Mouse (Mus musculus) liver, embryonic 14 days (tissue): ENCODE measurements around the gene Atg4c. TPM values are rescaled to one million over a fixed set of nuclear protein-coding genes. Genes with fewer than 3 reads are reported as not detected.

Experiments
- polyA plus RNA-seq: library from polyadenylated mRNA; depleted of rRNA; stranded (reverse); fragments of >200 nt; gene quantifications from 2 replicates; pipeline ENCODE4 v1.2.3, GENCODE M21; 2012; rRNA removed

Atg4c gene
- polyA plus RNA-seq: 1.9 and 2.4 TPM in 2 replicates

GRCm38 (mm10) chr4:99193810-99194582 lies at the start of gene Atg4c:
Atg4c (plus strand) TSS chr4:99193934.

Other genes with a start within 250 kb of the Atg4c start
- 45.3 and 45.9 TPM in 2 replicates for gene Angptl3, start 163.0 kb upstream of the Atg4c start, polyA plus RNA-seq
- 14.8 and 17.0 TPM in 2 replicates for gene Dock7, start 73.0 kb upstream of the Atg4c start, polyA plus RNA-seq
- gene Gm12689, start 102.0 kb downstream of the Atg4c start, polyA plus RNA-seq: 0.12 and 0.17 TPM in 2 replicates